Mouse (Mus musculus): ENCODE measurements around the gene Upf2.

DNA sequence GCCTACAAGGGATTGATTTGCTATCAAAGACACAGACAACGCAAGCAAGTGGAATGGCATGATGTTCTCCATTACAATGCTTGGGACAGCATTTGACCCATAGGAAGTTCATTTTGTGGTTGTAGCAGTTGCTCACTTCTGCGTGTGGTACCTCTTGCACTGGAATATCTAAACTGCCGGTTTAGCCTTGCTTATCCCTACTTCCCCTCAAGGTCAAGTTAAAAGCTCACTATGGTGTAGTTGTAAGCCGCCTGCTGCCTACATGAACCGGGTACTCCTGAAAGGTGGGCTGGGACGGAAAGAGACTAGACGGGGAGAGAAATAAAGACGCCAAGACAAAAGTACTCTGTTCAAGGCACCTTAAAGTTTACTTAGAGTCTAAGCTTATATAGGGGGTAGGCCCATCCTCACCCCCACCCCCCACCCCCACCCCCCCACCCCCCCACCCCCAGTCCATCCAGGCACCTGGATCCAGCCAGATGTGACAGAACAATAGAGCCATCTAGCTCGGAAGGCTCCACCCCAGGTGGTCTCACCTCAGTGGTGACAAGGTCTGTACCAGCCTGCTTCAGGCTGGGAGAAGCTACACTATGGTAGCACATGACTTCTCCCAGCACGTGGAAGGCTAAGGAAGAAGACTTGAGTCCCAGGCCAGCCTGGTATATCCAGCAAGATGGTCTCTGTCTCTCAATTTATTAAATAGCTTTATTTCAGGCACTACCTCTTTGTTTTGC lies 109.0 kb downstream of the Upf2 start:
- TF ChIP-seq CTCF (IDR thresholded peaks at IDR 0.05; ENCODE audit: extremely low read depth, insufficient read length, insufficient replicate concordance, low read depth, low read length): no peak
- no peak for TF ChIP-seq POLR2A (IDR thresholded peaks at IDR 0.05; ENCODE audit: low read depth, low read length)

All from small intestine, adult 2 months (tissue).